Mouse (Mus musculus): ENCODE data around the gene Gprc5b. TPM values are rescaled to one million over a fixed set of nuclear protein-coding genes. Genes with fewer than 3 reads are reported as not detected.

Gprc5b gene
- total and polyA plus RNA-seq, 2 experiments = 0.17 to 0.37 TPM

GRCm38 (mm10) chr7:119001965-119002364 is 7.0 kb upstream of the Gprc5b start:
- H3K27ac ChIP-seq (replicated peaks; ENCODE audit: insufficient read depth, low read depth, low read length) = no peak overlapping the region
- DNase-seq (ENCODE audit: extremely low read depth, low read depth, low spot score) = no peak
- no peak overlapping the region for H3K4me3 ChIP-seq (ENCODE audit: insufficient read depth, low read depth, low read length)
- WGBS = 85% methylated on average over 2 of the region's 2 CpGs
- H3K36me3 ChIP-seq (ENCODE audit: control insufficient read depth, insufficient read depth, low read length) = no peaks in the 10 kb centered on the region
- no peaks in the 10 kb centered on the region for H3K27me3 ChIP-seq (ENCODE audit: control insufficient read depth, insufficient read depth, low read length)
- no peaks in the 10 kb centered on the region for H3K79me2 ChIP-seq (ENCODE audit: control insufficient read depth, insufficient read depth, low read length)
- H3K4me1 ChIP-seq (ENCODE audit: control insufficient read depth, insufficient read depth, low read length) = no peaks in the 10 kb centered on the region
- TF ChIP-seq CTCF (IDR thresholded peaks at IDR 0.05; ENCODE audit: low read depth, low read length) = no peak
- TF ChIP-seq POLR2A (IDR thresholded peaks at IDR 0.05; ENCODE audit: extremely low read depth, insufficient read depth, low read length) = no peak
- no peak overlapping the region for H3K9ac ChIP-seq (ENCODE audit: low read depth, low read length)

GRCm38 (mm10) chr7:118999857-119000256 is 4.8 kb upstream of the Gprc5b start:
- TF ChIP-seq CTCF (IDR thresholded peaks at IDR 0.05; ENCODE audit: low read depth, low read length) = no peak
- no peak for TF ChIP-seq POLR2A (IDR thresholded peaks at IDR 0.05; ENCODE audit: extremely low read depth, insufficient read depth, low read length)
- H3K27ac ChIP-seq (replicated peaks; ENCODE audit: insufficient read depth, low read depth, low read length) = no peak overlapping the region
- no peak for DNase-seq (ENCODE audit: extremely low read depth, low read depth, low spot score)

GRCm38 (mm10) chr7:118996137-118996837 is 1.3 kb upstream of the Gprc5b start:
- no peaks in the 10 kb centered on the region for H3K36me3 ChIP-seq (ENCODE audit: control insufficient read depth, insufficient read depth, low read length)
- H3K27me3 ChIP-seq (ENCODE audit: control insufficient read depth, insufficient read depth, low read length) = peaks cover 15% of the 10 kb centered on the region
- DNase-seq (ENCODE audit: extremely low read depth, low read depth, low spot score) = peak; percentile 64
- H3K9ac ChIP-seq (ENCODE audit: low read depth, low read length) = no peak overlapping the region
- 8% methylated on average over 13 of the region's 13 CpGs for WGBS
- peak; percentile 88 for TF ChIP-seq CTCF (IDR thresholded peaks at IDR 0.05; ENCODE audit: low read depth, low read length)
- no peak for TF ChIP-seq POLR2A (IDR thresholded peaks at IDR 0.05; ENCODE audit: extremely low read depth, insufficient read depth, low read length)
- H3K4me3 ChIP-seq (ENCODE audit: insufficient read depth, low read depth, low read length) = no peak overlapping the region
- no peak overlapping the region for H3K27ac ChIP-seq (replicated peaks; ENCODE audit: insufficient read depth, low read depth, low read length)
- peaks cover 3% of the 10 kb centered on the region; the same call in 1 of the 2 replicates for H3K4me1 ChIP-seq (ENCODE audit: control insufficient read depth, insufficient read depth, low read length)
- no peaks in the 10 kb centered on the region for H3K79me2 ChIP-seq (ENCODE audit: control insufficient read depth, insufficient read depth, low read length)

More at GRCm38 (mm10) chr7:118999857-119000256, 4.8 kb upstream of the Gprc5b start:
- no peak overlapping the region for H3K4me3 ChIP-seq (ENCODE audit: insufficient read depth, low read depth, low read length)
- no peaks in the 10 kb centered on the region for H3K4me1 ChIP-seq (ENCODE audit: control insufficient read depth, insufficient read depth, low read length)
- H3K9ac ChIP-seq (ENCODE audit: low read depth, low read length) = no peak overlapping the region
- 43% methylated on average over 2 of the region's 2 CpGs for WGBS
- H3K36me3 ChIP-seq (ENCODE audit: control insufficient read depth, insufficient read depth, low read length) = no peaks in the 10 kb centered on the region
- no peaks in the 10 kb centered on the region for H3K79me2 ChIP-seq (ENCODE audit: control insufficient read depth, insufficient read depth, low read length)
- 0 out of 2 replicates have a peak, but pooled peaks cover 2% of the 10 kb centered on the region for H3K27me3 ChIP-seq (ENCODE audit: control insufficient read depth, insufficient read depth, low read length)

- no peaks in the 10 kb centered on the region for H3K36me3 ChIP-seq (ENCODE audit: control insufficient read depth, insufficient read depth, low read length)
- no peaks in the 10 kb centered on the region for H3K79me2 ChIP-seq (ENCODE audit: control insufficient read depth, insufficient read depth, low read length)
- no peak overlapping the region for H3K27ac ChIP-seq (replicated peaks; ENCODE audit: insufficient read depth, low read depth, low read length)
- TF ChIP-seq POLR2A (IDR thresholded peaks at IDR 0.05; ENCODE audit: extremely low read depth, insufficient read depth, low read length) (no peak), CTCF (IDR thresholded peaks at IDR 0.05; ENCODE audit: low read depth, low read length) (no peak)
- peaks cover 3% of the 10 kb centered on the region; the same call in 1 of the 2 replicates for H3K4me1 ChIP-seq (ENCODE audit: control insufficient read depth, insufficient read depth, low read length)
- 13% methylated on average over 14 of the region's 14 CpGs for WGBS
- no peak overlapping the region for H3K4me3 ChIP-seq (ENCODE audit: insufficient read depth, low read depth, low read length)
- no peak overlapping the region for H3K9ac ChIP-seq (ENCODE audit: low read depth, low read length)
- H3K27me3 ChIP-seq (ENCODE audit: control insufficient read depth, insufficient read depth, low read length) = peaks cover 15% of the 10 kb centered on the region
- DNase-seq (ENCODE audit: extremely low read depth, low read depth, low spot score) = no peak
Measured at GRCm38 (mm10) chr7:118995671-118996070, 660 bp upstream of the Gprc5b start.

GRCm38 (mm10) chr7:118994231-118994842 is 674 bp downstream of the Gprc5b start:
- Histone ChIP-seq H3K9ac (ENCODE audit: low read depth, low read length) (peak overlapping the region; percentile 44), H3K79me2 (ENCODE audit: control insufficient read depth, insufficient read depth, low read length) (no peaks in the 10 kb centered on the region), H3K27me3 (ENCODE audit: control insufficient read depth, insufficient read depth, low read length) (peaks cover 15% of the 10 kb centered on the region), H3K4me3 (ENCODE audit: insufficient read depth, low read depth, low read length) (peak overlapping the region; percentile 51), H3K36me3 (ENCODE audit: control insufficient read depth, insufficient read depth, low read length) (no peaks in the 10 kb centered on the region), H3K27ac (replicated peaks; ENCODE audit: insufficient read depth, low read depth, low read length) (no peak overlapping the region), H3K4me1 (ENCODE audit: control insufficient read depth, insufficient read depth, low read length) (peaks cover 3% of the 10 kb centered on the region; the same call in 1 of the 2 replicates)
- no peak for DNase-seq (ENCODE audit: extremely low read depth, low read depth, low spot score)
- TF ChIP-seq CTCF (IDR thresholded peaks at IDR 0.05; ENCODE audit: low read depth, low read length) (no peak), POLR2A (IDR thresholded peaks at IDR 0.05; ENCODE audit: extremely low read depth, insufficient read depth, low read length) (no peak)
- 8% methylated on average over 21 of the region's 21 CpGs for WGBS

All from liver, adult 2 months (tissue).